Mouse (Mus musculus) central nervous system, embryonic 14 days (tissue): ENCODE measurements around the gene Srcap. TPM values are rescaled to one million over a fixed set of nuclear protein-coding genes. Genes with fewer than 3 reads are reported as not detected.

Experiments
- polyA plus RNA-seq: library from polyadenylated mRNA; depleted of rRNA; stranded (reverse); fragments of >200 nt; gene quantifications from 2 replicates; pipeline ENCODE4 v1.2.3, GENCODE M21; 2012; rRNA removed

Gene Srcap
- polyA plus RNA-seq = 20.8 and 25.3 TPM in 2 replicates

DNA sequence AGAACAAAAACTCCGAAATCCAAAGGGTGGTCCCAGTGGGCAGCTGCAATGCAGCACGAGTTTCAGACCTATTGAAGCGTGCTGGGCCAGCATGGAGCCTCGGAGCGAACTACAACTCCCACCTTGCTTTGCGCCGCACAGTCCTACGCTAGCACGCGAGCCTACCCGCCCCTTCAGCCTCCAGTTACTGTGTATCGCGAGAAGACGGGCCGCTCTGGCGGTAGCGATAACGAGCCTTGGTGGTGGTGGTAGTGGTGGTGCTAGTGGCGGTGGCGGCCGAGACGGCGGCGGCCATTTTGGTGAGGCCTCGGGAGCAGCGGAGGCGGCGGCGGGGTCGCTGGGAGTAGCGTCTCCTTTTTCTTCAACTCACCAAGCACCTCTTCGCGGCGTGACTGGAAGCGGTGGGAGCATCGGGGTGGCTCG lies at the start of gene Srcap:
Gene Srcap, plus strand, starts transcription at position 176 of the 423 bp plus-strand sequence.

DNA sequence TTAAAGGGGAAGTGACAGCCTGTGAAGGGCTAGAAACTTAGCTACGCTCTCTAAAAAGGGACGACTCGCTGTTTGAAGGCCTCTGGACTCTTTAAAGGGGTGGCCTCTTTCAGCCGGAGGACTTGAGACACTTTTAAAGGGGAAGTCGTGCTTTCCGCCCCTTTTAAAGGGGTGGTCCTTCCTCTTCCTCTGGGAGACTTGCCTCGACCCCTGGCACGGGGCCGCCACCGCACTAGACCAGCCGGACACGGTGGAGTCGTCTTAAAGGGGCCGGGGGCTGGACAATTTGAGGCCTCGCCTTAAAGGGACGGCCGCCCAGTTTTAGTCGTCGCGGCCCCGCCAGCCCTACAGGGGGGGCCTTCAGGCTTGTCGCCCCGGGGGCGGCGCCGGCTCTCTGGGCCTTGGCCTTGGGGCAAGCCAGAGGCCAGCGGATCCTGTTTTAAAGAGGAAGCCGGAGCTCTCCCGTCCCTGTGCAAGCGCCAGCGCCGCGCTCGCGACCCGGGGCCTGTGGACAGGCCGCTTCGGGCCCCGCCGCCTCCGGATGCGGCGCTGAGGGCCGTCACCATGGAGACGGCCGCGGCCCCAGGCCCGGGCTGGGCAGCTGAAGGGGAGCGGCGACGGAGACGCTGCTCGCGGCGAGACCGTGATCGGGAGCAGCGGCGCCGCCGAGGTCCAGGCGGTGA lies 33.0 kb upstream of the Srcap start, which contains the start of gene Fbrs:
Gene Fbrs, plus strand, starts transcription at position 565 of the 683 bp plus-strand sequence.

DNA sequence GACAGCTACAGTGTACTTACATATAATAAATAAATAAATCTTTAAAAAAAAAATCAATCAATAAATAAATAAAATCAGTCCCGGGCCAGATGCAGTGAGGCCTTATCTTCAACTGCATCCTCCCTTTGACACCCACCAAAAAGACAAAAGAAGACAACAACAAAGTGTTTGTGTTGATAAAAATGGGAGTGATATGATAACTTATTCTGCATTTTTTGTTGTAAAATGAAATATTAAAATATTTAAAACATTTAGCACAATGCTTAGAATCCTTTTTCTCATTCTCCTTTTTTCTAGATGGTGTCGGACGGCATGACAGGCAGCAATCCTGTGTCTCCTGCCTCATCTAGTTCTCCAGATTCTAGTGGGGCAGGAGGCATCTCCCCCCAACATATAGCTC lies 7.5 kb downstream of the Srcap start, which contains the start of gene Gm42715:
Gene Gm42715, plus strand, starts transcription at position 301 of the 400 bp plus-strand sequence.

DNA sequence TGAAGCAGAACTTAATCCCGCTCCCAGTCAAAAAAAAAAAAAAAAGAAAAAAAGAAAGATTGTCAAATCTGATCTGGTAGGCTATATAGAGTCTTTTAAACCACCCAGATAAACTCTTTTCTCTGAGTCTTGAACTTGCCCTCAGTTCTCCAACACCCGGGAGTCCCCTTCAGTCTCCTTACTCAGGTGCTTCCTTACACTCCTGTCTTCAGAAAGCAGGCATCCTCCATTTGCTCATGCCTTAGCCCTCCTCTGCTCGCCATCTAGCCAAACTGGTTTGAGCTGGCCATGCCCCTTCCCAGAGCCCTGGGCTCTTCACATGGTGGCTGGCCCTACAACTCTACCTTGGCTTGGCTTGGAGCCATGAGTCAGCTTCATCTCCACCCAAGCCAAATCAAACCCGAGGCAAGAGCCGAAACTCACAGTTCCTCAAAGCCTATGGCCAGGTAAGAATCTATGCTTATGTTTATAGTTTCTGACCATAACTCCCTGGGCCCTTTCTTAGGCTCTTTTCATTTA lies 49.6 kb downstream of the Srcap start, which contains the start of gene Tmem265:
Gene Tmem265, plus strand, starts transcription at position 51 of the 519 bp plus-strand sequence.

DNA sequence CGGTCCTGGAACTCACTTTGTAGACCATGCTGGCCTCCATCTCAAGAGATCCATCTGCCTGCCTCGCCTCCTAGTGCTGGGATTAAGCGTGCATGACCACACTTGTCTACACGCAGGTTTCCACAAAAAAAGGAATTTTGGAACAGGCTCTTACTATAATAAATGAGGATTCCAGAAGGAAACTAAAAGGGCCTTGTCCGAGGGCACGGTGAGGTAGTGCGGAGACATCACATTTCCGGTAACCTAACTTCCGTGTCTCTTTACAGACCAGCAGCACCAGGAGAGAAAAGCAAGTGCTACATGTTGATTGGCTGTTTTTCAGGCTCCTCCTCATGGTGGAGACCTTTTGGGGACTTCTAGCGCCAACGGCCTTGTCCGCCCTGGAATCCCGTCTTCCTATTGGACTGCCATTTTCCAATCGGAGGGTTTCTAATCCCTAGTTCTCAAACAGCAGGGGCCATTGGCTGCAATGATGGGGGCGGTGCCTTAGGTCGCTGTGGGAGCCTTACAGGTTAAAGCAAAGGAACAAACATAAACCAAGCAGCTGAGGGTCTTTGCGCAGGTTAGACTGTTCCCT lies 61.2 kb downstream of the Srcap start, which contains the start of gene Phkg2:
Gene Phkg2, plus strand, starts transcription at position 446 of the 577 bp plus-strand sequence.

DNA sequence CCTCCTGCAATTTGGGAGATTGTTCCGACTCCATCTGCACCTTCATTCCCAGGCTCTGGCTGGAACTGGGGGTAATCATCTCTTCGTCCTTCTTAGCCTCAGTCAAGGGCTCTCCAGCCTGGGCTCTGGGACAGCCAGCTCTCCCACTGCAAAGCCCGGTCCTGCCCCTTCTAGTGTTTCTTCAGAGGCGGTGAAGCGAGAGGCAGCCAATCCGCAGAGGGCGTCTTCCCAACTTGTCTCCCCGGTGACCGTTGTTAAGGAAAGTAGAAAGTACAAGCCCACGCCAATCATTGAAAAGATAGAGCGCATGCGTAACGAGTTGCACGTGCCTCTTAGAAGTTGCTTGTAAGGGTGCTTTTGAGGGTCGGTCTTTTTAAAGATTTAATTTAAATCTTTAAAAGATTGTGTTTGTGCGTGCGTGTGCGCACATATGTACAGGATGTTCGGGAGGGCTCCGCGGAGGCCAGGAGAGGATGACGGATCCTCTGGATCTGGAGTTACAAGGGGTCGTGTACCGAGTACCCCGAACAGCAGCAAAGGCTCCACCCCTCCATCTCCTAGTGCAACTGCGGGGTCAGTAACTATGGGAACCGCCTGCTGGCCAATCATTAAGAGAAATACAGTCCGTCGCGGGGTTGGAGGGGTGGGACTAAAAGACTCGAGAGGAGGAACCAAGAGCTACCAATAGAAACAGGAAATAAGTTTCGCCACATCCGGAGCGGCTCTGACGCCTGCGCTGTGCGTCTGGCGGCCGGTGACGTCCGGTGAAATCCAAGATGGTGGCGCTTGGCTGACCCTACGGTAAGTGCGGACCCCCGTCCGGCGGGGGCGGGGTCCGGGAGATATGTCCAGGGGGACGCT lies 76.5 kb downstream of the Srcap start, which contains the start of the genes Ccdc189 and Rnf40:
Gene Ccdc189, minus strand, starts transcription at position 585 of the 861 bp plus-strand sequence.
Gene Rnf40, plus strand, starts transcription at position 757 of the 861 bp plus-strand sequence.

Other genes starting within 250 kb of the Srcap start
- gene Sephs2, start 237.9 kb upstream of the Srcap start, polyA plus RNA-seq = 22.5 and 23.0 TPM in 2 replicates
- 0.61 and 0.95 TPM in 2 replicates for gene Itgal, start 215.7 kb upstream of the Srcap start, polyA plus RNA-seq
- gene Zfp768, start 166.4 kb upstream of the Srcap start, polyA plus RNA-seq = 38.6 and 41.2 TPM in 2 replicates
- gene Zfp747, start 135.9 kb upstream of the Srcap start, polyA plus RNA-seq = 7.0 and 7.4 TPM in 2 replicates
- 3.7 and 3.8 TPM in 2 replicates for gene 9130019O22Rik, start 124.8 kb upstream of the Srcap start, polyA plus RNA-seq
- 7.4 and 7.5 TPM in 2 replicates for gene E430018J23Rik, start 118.4 kb upstream of the Srcap start, polyA plus RNA-seq
- gene Zfp764, start 105.2 kb upstream of the Srcap start, polyA plus RNA-seq = 4.1 and 4.9 TPM in 2 replicates
- 20.0 and 22.1 TPM in 2 replicates for gene Zfp688, start 89.9 kb upstream of the Srcap start, polyA plus RNA-seq
- gene Zfp689, start 62.8 kb upstream of the Srcap start, polyA plus RNA-seq = 12.3 and 12.5 TPM in 2 replicates
- 86.3 and 89.4 TPM in 2 replicates for gene Prr14, start 52.4 kb upstream of the Srcap start, polyA plus RNA-seq
- gene Fbrs, start 32.8 kb upstream of the Srcap start, polyA plus RNA-seq = 28.5 and 42.4 TPM in 2 replicates
- 17.6 and 18.6 TPM in 2 replicates for gene Gm42715, start 7.6 kb downstream of the Srcap start, polyA plus RNA-seq
- gene Tmem265, start 49.4 kb downstream of the Srcap start, polyA plus RNA-seq = 0.36 and 2.0 TPM in 2 replicates
- 117 and 121 TPM in 2 replicates for gene Phkg2, start 61.4 kb downstream of the Srcap start, polyA plus RNA-seq
- gene Ccdc189, start 76.6 kb downstream of the Srcap start, polyA plus RNA-seq = 12.9 and 13.4 TPM in 2 replicates
- gene Rnf40, start 76.8 kb downstream of the Srcap start, polyA plus RNA-seq = 56.5 and 57.7 TPM in 2 replicates
- gene Zfp629, start 103.8 kb downstream of the Srcap start, polyA plus RNA-seq = 39.2 and 42.5 TPM in 2 replicates
- 53.7 and 67.6 TPM in 2 replicates for gene Bcl7c, start 196.9 kb downstream of the Srcap start, polyA plus RNA-seq
- 9.8 and 15.3 TPM in 2 replicates for gene Ctf1, start 200.8 kb downstream of the Srcap start, polyA plus RNA-seq
- gene Ctf2, start 220.2 kb downstream of the Srcap start, polyA plus RNA-seq = not detected in 2 replicates
- gene Fbxl19, start 232.6 kb downstream of the Srcap start, polyA plus RNA-seq = 131 and 136 TPM in 2 replicates